Mouse (Mus musculus) gastrocnemius, postnatal 25 days (tissue): ENCODE data around the gene Bnip1. TPM values are rescaled to one million over a fixed set of nuclear protein-coding genes. Genes with fewer than 3 reads are reported as not detected.

Experiments used
- DNase-seq: peaks from one replicate; pipeline ENCODE4 v3.0.0; 2022
- long read RNA-seq, 2 experiments: library from polyadenylated mRNA; stranded (forward); transcript quantifications; one replicate each; pipeline ENCODE4 v2.0.0; 2021
- total RNA-seq, 2 experiments: library from RNA; stranded (reverse); gene quantifications; 1 replicate in 1 of 2; 2 replicates in 1 of 2; pipeline ENCODE4 v1.2.3; 2021

The Bnip1 gene
- 10 to 100 TPM; 20.6 to 23.7 TPM for total RNA-seq
- long read RNA-seq, experiment 1, transcript Bnip1-204 (2 exons, 895 nt): minor isoform, 5 of 21 reads
- long read RNA-seq, experiment 1, transcript Bnip1-201 (6 exons, 1,098 nt): major isoform, 14 of 21 reads
- long read RNA-seq, experiment 1, partial matches to known transcripts: 1 of 21 reads
- long read RNA-seq, experiment 1, other reads (novel, unspliced or antisense): 0 of 21 reads
- long read RNA-seq, experiment 2, transcript Bnip1-201 (6 exons, 1,098 nt): major isoform, 9 of 13 reads
- long read RNA-seq, experiment 2, partial matches to known transcripts: 0 of 13 reads
- long read RNA-seq, experiment 2, other reads (novel, unspliced or antisense): 1 of 13 reads

GRCm38 (mm10) chr17:26780750-26781571 is at the start of gene Bnip1:
Bnip1 (plus strand) TSS chr17:26781066.
- peak; percentile 74 for DNase-seq

- no peak for DNase-seq
Measured at GRCm38 (mm10) chr17:26742581-26742980, 38.3 kb upstream of the Bnip1 start.

GRCm38 (mm10) chr17:26743294-26743693 is 37.6 kb upstream of the Bnip1 start:
- DNase-seq: no peak

GRCm38 (mm10) chr17:26749975-26750374 is 30.9 kb upstream of the Bnip1 start:
- no peak for DNase-seq

- no peak for DNase-seq
Measured at GRCm38 (mm10) chr17:26752297-26752696, 28.6 kb upstream of the Bnip1 start.

GRCm38 (mm10) chr17:26753476-26753875 is 27.4 kb upstream of the Bnip1 start:
- DNase-seq: no peak

GRCm38 (mm10) chr17:26767100-26767753 is 13.6 kb upstream of the Bnip1 start:
- no peak for DNase-seq

GRCm38 (mm10) chr17:26767754-26768124 is 13.1 kb upstream of the Bnip1 start:
- DNase-seq: no peak

- no peak for DNase-seq
Measured at GRCm38 (mm10) chr17:26776211-26776610, 4.7 kb upstream of the Bnip1 start.

- no peak for DNase-seq
Measured at GRCm38 (mm10) chr17:26778001-26778400, 2.9 kb upstream of the Bnip1 start.

GRCm38 (mm10) chr17:26778430-26779100 is 2.3 kb upstream of the Bnip1 start:
- DNase-seq: peak; percentile 16

GRCm38 (mm10) chr17:26779471-26779870 is 1.4 kb upstream of the Bnip1 start:
- no peak for DNase-seq

GRCm38 (mm10) chr17:26781610-26782043 is 761 bp downstream of the Bnip1 start:
- no peak for DNase-seq

- no peak for DNase-seq
Measured at GRCm38 (mm10) chr17:26784525-26784924, 3.7 kb downstream of the Bnip1 start.

GRCm38 (mm10) chr17:26786586-26786985 is 5.7 kb downstream of the Bnip1 start:
- no peak for DNase-seq

GRCm38 (mm10) chr17:26788986-26789385 is 8.1 kb downstream of the Bnip1 start:
- no peak for DNase-seq

- no peak for DNase-seq
Measured at GRCm38 (mm10) chr17:26789460-26790268, 8.8 kb downstream of the Bnip1 start.

GRCm38 (mm10) chr17:26790269-26791214 is 9.7 kb downstream of the Bnip1 start:
- DNase-seq: no peak

- no peak for DNase-seq
Measured at GRCm38 (mm10) chr17:26791580-26791979, 10.7 kb downstream of the Bnip1 start.

GRCm38 (mm10) chr17:26792096-26792495 is 11.2 kb downstream of the Bnip1 start:
- DNase-seq: peak; percentile 76
